Mouse (Mus musculus) adrenal gland, adult 18-20 months (tissue): ENCODE results near the gene Cdyl. TPM values are rescaled to one million over a fixed set of nuclear protein-coding genes. Genes with fewer than 3 reads are reported as not detected.

Experiments
- DNase-seq, 2 experiments: peaks; one replicate each; pipeline ENCODE4 v3.0.0; 2021 to 2022; ENCODE audit warnings: low spot score in 2 of 2
- total RNA-seq, 2 experiments: library from RNA; stranded (reverse); gene quantifications; 1 replicate in 1 of 2; 2 replicates in 1 of 2; pipeline ENCODE4 v1.2.3; 2021

The Cdyl gene
- total RNA-seq, 2 experiments from 2014 or later, result 14.2 to 16.6 TPM

DNA sequence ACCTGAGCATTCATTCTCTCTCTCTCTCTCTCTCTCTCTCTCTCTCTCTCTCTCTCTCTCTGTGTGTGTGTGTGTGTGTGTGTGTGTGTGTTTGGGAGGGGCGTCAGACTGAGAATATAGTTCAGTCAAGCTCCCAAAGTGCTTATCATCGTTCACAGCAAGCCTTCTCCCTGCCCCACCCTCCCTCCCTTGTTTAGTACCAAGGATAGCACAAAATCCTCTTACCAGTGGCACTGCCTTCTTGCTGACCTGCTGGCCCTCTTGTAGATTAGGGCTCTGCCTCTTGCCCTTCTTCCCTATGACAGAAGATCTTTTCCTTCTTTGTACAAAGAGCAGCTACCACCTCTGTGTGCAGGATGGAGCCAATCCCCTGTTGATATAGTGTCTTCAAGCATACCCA is 136.3 kb downstream of the Cdyl start:
- no peak for DNase-seq

DNA sequence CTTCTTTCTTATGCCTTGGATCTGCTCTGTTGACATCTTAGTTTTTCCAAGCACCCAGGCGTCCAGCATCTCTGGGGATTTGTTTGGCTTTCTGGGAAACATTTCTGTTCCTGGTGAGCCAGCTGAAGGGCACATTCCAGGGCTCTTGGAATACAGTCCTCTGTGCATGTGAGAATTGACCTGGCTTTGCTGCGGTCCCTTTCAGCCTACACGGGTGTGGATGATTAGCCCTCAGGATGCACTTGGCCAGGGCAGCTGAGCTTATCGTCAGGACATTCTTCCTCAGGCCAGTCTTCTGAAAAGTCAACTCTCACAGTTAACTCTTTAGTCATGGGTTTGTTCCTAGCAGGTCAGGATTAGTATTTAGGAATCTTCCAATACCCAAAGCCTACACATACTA is 136.7 kb downstream of the Cdyl start:
- DNase-seq, result no peak

DNA sequence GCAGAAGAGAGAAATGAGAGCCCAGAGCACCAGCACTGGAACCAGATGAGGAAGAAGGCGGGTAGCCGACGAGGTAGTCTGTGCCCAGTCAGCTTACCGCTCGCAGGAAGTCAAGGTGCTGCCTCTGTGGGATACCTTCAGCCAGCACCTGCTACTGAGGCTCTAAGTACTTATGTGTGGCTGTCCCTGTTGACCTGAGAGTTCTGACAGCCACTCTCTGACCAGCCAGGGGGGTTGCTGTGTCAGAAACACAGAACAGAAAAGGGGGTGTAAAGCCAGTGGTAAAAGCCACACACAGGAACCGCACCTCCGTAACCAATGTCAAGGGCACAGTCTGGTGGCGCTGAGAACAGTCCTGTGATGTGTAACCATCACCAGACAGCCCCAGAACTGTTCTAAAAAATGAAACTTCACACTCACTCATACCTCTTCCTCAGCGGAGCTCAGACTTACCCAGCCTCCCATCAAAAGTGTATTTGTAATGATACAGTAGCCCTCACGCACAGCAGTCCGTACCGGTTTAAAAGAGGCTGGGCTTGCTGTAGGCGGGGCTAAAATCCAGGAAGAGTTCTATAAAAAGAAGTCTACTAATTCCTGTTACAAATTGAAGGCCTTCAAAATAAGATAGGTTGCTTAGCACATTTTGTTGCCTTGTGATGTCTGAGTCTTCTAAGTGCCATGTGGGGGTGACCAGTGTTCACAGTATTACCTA is 138.3 kb downstream of the Cdyl start:
- no peak for DNase-seq

DNA sequence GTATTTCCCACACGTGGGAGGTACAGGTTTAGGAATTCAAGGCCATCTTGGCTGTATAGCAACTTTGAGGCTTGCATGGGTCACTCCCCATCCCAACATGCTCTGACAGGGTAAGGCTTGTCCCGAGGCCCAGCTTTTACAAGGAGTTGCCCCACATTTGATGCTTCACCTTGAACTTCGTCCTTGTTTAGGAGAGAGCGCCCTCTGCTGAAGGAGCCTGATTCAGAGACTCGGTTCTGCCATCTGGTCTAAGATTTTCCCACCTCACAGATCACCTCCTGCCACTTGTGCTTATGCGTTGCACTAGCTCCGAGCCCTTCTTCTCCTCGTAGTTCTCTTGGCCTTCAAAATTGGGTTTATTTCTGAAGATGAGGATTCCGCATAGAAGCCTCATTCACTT is 139.0 kb downstream of the Cdyl start:
- DNase-seq, result peak in 1 of 2 experiments; percentile 33

DNA sequence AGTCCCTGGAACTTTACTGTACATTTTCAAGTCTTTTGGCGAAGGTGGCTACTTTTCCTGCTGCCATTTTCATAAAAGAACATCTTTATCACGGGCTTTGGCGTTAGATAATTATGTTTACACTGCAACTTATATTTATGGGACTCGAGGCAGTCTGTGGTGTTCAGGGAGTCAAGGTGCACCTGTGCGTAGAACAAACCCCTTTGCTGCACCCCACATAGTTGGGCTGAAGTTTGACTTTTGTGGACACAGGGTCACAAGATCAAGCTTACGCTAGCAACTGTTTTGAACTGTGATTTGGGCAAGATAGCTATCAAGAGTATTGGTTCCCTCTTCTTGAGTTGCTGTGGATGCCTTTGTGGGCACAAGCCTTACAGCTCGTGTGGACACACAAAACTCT is 140.6 kb downstream of the Cdyl start:
- no peak for DNase-seq

DNA sequence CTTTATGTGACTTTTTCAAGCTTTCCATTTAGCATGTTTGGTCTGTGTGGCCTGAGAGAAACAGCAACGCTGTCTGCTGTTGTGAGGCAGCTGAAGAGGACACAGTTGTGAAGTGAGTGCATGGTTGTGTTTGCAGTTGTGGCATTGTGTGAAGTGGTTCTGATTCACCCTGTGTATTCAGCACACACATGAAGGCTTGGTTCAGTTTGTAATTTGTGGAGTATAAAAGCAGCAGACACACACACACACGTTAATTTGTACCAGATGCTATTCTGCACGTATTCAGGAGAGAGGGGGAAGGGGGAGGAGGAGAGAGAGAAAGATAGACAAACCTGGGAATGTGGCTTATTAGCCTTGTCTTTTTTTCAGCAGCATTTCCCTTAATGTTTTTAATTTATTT is 146.1 kb downstream of the Cdyl start:
- DNase-seq, result no peak

DNA sequence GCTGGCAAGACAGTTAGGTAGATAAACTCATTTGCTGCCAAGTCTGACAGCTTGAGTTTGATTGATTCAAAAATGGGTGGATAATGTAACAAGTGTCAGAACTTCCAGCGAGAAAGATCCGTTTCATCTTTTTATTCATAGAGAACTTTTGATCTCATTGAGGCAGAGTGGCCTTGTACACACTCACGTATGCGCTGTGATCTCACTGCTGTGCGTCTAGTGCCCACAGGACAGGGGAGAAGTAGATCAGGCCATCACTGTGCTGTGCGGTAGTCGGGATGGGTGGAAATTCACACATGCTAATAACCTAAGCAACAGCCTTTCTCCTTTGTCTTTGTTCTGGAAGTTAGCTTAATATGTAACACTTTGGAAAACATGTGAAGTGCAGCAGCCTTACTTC is 146.5 kb downstream of the Cdyl start:
- DNase-seq, result no peak

DNA sequence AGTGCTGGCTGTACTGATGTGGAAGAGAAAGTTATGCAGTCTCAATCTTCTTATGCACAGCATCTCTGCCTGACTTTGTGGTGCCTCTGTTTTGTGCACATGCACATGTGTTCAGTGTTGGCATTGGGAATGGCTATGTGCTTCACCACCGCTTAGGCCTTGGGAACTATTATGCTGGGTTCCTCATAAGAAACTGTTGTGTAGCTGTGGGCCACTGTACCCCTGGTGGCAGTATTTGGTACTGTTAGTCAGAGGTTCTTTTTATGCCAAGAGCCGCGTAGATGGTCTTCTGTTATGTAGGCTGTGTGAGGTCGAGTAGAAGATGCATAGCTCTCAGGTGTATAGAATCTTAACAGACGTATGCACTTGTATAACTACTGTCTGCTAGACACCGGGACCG is 147.4 kb downstream of the Cdyl start:
- no peak for DNase-seq

DNA sequence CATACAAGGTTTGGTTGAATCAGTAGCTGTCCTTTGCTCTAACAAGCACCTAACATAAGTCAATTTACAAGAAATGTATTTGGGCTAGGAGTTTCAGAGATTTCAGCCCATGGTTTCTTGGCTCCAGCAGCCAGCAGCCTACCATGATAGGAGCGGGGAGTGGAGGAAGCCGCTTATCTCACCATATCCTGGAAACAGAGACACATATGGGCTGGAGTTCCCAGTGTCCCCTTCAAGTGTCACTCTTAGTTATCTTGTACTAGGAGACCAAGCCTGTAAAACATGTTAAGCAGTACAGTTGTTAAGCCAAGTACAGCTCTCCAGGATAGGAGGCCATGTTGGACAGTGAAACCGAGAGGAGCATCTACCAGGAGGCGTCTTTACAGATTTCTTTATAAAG is 147.9 kb downstream of the Cdyl start:
- no peak for DNase-seq

DNA sequence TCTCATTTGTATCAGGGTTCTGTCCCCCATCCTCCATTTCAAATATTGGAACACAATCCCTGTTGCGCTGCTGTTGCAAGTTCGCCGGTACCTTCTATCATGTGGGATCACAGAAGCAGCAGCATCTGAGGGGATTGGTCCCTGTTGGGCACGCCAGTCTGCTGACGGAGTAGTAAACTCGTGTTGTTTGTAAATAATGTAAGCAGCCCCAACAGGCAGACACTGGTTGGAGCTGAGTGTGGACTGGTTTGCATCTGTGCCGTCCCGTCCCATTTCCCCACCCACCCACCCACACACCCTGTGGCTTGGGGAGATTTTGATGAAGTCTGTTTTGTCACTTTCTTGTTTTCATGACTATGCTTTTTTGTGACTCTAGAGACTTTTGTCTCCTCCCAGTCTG is 148.3 kb downstream of the Cdyl start:
- DNase-seq, result no peak

DNA sequence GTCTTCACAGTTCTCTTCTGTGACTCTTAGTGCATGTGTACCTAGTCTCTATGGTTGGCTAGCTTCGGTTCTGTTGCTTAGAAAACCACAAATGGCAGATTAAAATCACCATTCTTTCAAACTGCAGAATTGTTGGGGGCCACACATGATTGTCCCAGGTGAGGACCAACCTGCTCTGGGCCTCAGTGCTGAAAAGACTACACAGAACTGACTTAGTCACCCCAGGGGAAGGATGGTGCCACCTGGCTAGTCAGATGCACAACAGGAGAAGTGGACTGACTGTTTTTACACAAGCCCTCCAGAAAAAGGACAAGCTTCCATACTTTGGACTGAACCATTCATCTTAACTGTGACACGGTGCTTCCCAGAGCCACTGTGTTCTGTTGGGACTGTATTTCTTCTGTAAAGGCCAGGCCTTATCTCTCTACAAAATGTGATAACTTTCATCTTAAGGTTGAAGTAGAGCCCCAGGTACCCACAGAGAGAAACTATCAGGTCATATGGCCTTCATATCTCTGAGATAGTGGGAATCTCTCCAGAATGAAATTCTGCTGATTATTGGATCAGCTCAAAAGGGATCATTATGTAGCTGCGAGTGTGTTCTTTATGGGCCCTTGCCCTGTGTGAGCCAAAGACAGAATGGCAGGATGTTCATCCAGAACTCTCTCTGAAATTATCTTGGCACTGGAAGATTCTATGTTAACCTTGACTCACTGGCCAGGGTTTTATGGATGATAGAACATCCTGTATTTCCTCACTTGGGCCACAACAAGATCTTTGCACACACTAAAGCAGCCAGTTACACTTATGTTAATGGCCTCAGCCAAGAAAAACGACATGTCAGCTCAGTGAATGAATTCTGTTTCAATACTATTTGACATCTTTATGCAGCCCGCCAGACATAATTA is 149.9 kb downstream of the Cdyl start:
- no peak for DNase-seq

DNA sequence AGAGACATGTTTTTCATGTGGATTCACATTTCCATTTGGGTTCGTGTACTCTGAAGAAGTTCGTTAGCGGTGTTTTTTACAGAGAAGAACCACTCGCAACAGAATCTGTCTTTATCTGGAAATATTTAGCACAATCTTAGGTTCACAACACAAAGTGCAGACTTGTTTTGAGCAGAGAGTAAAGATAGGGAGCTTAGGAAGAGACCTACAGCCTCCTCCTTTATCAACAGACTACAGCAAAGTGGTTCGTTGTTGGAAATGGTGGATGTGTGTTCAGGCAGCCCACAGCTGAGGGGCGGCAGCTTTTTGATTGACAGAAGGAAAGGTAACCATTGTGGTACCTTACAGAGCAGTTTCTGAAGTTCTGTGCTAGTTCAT is 150.5 kb downstream of the Cdyl start:
- DNase-seq, result no peak

DNA sequence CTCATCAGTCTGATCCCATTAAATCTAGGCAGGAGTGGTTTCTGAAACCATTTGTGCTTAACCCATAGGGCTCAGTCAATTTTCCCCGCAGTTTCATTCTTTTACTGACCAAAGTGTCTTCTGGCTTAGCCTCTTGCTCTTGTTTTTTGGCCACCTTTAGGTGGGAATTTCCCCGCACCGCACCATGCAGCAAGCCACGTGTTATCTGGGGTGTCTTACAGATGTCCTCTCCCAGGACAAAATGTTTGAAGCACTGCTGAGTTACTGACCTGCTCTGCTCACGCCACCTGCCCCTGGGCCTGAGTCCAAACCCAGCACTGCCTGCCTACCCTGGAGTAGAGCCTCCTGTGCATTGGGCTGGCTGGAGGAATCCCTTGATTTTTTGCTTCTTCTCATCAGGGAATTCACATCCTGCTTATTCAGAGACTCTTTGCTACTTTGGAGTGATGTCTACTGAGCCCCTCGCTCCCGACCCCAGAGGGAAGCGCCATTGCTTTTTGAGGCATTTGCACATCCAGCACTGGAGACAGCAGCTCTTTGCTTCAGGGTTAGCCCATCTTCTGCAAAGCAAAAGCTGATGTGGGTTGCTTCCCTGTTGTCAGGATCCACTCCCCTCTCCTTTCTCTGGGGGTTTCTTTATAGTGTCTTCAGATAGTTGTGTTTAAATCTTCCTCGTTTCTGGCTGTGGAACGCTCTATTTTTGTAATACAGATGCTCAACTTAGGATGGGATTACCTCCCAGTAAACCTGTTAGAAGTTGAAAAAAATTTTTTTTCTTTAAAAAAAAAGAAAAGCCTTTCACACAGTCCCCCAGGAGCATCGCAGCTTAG is 151.9 kb downstream of the Cdyl start:
- no peak for DNase-seq

DNA sequence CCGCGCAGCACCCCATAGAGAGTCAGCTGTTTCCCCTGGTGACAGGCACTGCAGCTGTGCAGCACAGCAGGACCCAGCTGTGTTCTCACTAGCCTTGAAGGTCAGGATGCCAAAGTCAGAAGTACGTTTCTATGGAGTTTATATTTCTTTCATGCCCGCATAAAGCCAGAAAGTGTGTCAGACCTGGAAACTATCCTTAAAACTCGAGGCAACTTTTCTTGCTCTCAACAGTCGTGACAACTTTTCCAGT is 152.5 kb downstream of the Cdyl start:
- no peak for DNase-seq

DNA sequence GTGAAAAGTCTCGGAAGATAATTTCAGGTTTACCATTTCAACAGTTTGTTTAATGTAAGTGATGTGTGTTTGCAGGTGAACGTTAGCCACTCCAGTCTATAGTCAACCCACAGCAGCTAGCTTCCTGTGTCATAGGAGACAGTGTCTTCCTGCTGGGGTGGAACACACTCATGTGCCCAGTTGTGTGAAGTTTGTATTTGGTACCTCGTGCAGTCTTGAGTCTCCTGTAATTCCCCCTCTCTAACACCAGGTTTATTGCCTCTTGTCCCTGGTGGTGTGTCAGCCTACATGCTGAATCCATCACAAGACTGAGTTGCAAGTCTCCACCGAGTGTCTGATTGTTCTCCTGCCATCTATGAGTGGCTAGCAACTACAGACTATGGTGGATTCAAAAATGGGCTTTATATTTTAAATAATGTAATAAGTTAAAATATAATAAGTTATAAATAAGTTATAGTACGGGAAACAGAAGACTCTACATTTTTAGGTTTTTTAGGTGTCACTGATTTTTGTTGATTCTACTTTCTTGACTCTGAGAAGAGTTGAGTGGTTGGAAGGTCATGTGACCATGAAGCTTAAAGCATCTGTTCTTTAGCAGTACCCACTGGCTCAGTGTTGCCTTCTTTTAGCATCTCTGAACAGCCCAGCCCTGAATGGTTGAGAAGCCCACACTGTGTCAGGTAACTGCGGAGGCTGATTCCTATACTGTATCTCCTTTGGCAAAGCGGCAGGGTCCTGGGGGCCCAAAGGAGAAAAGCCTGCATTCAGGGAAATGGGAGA is 153.9 kb downstream of the Cdyl start:
- no peak for DNase-seq

DNA sequence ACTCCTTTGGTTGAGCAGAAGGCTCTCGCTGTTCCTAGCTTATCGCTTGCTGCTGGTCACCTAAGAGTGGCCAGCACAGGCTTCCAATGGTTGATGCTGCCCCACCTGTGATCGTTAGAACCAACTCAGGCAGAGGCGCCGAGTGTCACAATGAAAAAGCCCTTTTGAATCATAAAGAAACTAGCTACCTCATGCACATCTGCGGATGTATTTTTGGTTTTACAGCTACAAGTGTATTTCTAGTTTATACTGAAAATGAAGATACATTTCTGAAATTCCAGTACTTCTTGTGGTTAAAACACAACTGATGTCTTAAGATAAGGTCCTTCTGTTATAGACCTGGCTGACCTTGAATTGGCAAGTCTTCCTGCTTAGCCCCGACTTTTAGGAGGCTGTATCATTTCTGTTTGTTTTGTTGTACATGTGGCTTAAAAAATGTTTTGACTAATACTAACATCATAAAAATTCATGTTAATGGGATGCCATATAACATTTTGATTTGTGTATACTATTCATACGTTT is 155.6 kb downstream of the Cdyl start:
- DNase-seq, result no peak

DNA sequence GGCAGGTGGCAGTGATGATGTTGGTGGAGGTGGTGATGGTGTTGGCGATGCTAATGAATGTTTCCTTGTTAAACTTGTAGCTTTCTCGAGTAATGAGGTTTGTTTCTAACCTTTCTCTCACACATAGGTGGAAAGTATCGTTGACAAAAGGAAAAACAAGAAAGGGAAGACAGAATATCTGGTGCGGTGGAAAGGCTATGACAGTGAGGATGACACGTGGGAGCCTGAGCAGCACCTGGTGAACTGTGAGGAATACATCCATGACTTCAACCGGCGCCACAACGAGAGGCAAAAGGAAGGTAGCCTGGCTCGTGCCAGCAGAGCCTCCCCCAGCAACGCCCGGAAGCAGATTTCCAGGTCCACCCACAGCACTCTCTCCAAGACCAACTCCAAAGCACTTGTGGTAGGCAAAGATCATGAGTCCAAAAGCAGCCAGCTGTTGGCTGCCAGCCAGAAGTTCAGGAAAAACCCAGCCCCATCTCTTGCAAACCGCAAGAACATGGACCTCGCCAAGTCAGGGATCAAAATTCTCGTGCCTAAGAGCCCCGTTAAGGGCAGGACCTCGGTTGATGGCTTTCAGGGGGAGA is 156.2 kb downstream of the Cdyl start:
- DNase-seq, result peak in 1 of 2 experiments; percentile 31

DNA sequence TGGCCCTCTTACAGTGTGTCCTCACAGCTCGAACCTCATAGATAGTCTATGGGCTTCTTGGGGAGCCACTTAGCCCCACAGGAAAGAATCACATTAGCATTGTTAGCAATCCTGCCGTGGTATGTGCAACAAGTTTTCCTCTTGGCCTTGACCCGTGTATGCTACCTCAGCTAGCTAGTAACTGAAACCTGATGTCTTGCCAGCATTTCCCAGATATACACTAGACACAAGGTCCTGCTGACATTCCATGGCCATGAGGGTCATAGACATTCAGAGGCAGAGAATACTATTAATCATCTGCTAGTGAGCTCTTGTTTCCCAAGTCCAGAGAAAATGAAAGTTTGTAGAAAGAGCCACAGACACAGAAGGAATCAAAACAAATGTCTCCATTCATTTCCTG is 158.0 kb downstream of the Cdyl start:
- peak in 1 of 2 experiments; percentile 27 for DNase-seq

DNA sequence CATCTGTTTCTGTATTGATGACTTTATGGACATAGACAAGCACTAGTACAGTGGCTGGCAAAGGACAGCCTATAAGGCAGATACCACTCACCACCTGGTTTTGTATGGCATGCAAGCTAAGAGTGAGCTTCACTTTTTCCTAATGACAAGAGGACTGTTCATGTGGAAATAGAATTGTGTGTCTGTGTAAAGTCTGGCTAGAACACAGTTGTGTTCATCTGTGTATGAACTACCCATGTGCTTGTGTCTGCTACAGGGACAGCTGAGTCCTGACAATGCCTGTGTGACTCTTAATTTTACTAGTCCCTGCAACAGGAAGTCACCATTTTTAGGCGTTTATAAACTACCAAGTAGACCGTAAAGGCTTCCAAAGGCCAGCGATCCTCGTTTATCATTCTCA is 158.4 kb downstream of the Cdyl start:
- DNase-seq, result no peak

DNA sequence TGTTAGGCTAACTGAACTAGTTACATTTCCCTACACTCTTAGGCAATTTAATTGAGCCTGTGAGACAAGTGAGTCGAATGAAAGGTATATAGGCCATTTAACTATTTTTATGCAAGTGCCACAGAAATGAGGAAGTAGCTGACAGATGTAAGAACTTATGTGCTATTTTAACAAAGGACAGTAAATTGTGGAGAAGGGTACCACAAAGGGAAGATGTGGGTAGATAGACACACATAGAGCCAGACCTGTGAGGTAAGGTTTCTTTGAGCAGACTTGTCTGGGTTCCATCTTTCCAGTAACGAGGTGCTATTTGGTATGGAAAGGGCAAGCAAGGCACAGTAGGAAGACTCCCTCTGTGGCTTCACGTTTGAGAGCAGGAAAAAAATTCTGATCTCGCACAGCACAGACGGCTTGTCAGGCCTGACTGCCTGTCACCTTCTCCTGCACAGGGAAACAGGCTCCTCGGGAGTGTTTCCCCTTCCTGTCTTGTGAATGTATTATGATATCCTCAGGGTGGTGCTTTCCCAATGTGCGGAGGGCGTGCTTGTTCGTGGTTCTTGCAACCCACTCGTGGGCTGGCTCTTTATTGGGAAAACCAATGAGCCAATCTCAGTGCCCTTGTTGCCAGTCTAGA is 162.3 kb downstream of the Cdyl start:
- DNase-seq, result no peak
